11 mouse cellular contexts compared by ENCODE assay signal in the genomic region with DNA sequence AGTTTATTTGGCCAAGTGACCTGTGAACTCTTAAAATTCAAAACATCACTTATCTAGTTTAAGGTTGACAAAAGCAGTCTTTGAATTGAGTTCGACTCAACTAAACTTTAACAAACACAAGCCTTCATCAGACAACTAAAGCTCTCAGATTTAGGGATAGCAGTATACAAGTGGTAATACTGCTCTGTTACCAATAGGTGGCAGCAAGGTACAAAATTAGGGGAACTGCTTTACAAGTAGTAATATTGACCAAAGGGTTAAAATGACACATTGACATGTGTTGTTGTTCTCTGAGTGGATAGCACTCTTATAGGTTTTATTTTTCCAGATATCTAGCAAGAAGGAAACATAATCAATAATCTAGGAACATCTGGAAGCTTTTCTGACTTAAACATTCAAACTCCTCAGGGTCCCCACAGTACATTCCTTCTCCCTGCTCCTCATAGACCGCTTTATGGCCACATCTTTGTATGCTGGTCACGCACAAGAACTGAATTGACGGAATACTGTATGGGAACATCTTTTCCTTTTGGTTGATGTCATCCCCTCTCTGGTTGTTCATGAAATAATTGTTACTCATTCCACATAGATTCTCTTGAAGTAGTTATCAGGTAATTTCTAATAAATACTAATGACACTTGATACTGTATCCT. TPM values are rescaled to one million over a fixed set of nuclear protein-coding genes. Genes with fewer than 3 reads are reported as not detected.
A peak's percentile ranks its signal among the peaks of the same experiment; 100 is the strongest.
DNase-seq lines count a peak whose midpoint lies in the region; ATAC-seq lines count a peak whose summit lies in the region.
"Had no signal": no experiment of that assay in that cellular context is flagged by ENCODE, and none has a peak within 500 bp of the region (broad histone marks: within the 10 kb centered on the region; RNA-seq: fewer than 3 reads in every experiment).

No protein-coding gene starts in this region.

- no peaks in the 10 kb centered on the region for H3K36me3 ChIP-seq in midbrain, embryonic 12.5 days
- H3K36me3 ChIP-seq in midbrain, embryonic 10.5 days, result no peaks in the 10 kb centered on the region

- H3K4me2 ChIP-seq in midbrain, embryonic 12.5 days (replicated peaks), result no peak overlapping the region

- no peaks in the 10 kb centered on the region for H3K4me1 ChIP-seq in midbrain, embryonic 12.5 days
- no peaks in the 10 kb centered on the region for H3K4me1 ChIP-seq in midbrain, embryonic 10.5 days

- H3K27ac ChIP-seq in midbrain, embryonic 12.5 days (replicated peaks), result no peak overlapping the region
- no peak overlapping the region for H3K27ac ChIP-seq in midbrain, embryonic 10.5 days (replicated peaks)

- ATAC-seq in frontal cortex, adult (ENCODE audit: low TSS enrichment), result peak; percentile 77
- ATAC-seq in midbrain, embryonic 12.5 days (ENCODE audit: low FRiP score, low read depth), result peak; percentile 41; the same call in 1 of the 2 replicates

- no peak overlapping the region for H3K9ac ChIP-seq in midbrain, embryonic 12.5 days (replicated peaks)

- 66% methylated on average over 4 of the region's 4 CpGs for WGBS in midbrain, embryonic 12.5 days
- WGBS in midbrain, embryonic 10.5 days, result 68% methylated on average over 4 of the region's 4 CpGs

- no peaks in the 10 kb centered on the region for H3K27me3 ChIP-seq in midbrain, embryonic 12.5 days
- H3K27me3 ChIP-seq in midbrain, embryonic 10.5 days (ENCODE audit: low read depth, poor library complexity, severe bottlenecking), result no peaks in the 10 kb centered on the region

- no peaks in the 10 kb centered on the region for H3K9me3 ChIP-seq in midbrain, embryonic 12.5 days
- H3K9me3 ChIP-seq in midbrain, embryonic 10.5 days (replicated peaks), result no peaks in the 10 kb centered on the region

- no peak overlapping the region for H3K4me3 ChIP-seq in midbrain, embryonic 12.5 days
- no peak overlapping the region for H3K4me3 ChIP-seq in midbrain, embryonic 10.5 days

- no peak for DNase-seq in frontal cortex, postnatal 25 days (ENCODE audit: low spot score in 2 of 2)
- no peak for DNase-seq in midbrain, embryonic 10.5 days (ENCODE audit: low spot score)
- peak; percentile 18 for DNase-seq in embryo, embryonic 9.5 days (ENCODE audit: extremely low spot score)
- peak; percentile 53 for DNase-seq in retina, postnatal 1 day
- no peak for DNase-seq in urinary bladder, postnatal 36 days (ENCODE audit: low spot score in 2 of 2)
- no peak for DNase-seq in left cerebral cortex, adult 11 months (ENCODE audit: low spot score)
- DNase-seq: cerebellum, adult 9-11 months; heart, adult 18-20 months had no signal

RNA-seq across cellular contexts. Expression of a gene that starts 23.7 kb away (rescaled TPM):
- 0.26 TPM in 1 of 2 replicates, not detected in the other for polyA plus RNA-seq in midbrain, embryonic 12.5 days (2016; fragmentation: Nextera tagmentation; extraction: Ambion mirVana)
- 0.02 and 0.16 TPM in 2 replicates for polyA plus RNA-seq in midbrain, embryonic 10.5 days (2016; fragmentation: Nextera tagmentation; extraction: Ambion mirVana)
- polyA plus RNA-seq: stomach, embryonic 14.5 days had no signal

Comparison
In these comparisons a context has a peak if more than half of its experiments do, and no peak if none do; other contexts are left out.
1. DNase-seq: peak in embryo, embryonic 9.5 days (single experiment) and retina, postnatal 1 day (single experiment); none in frontal cortex, postnatal 25 days (0 of 2), midbrain, embryonic 10.5 days (single experiment), urinary bladder, postnatal 36 days (0 of 2) and left cerebral cortex, adult 11 months (single experiment).